Mouse (Mus musculus) layer of hippocampus, postnatal 36 days (tissue): ENCODE measurements around the gene Zbed6. TPM values are rescaled to one million over a fixed set of nuclear protein-coding genes. Genes with fewer than 3 reads are reported as not detected.

ENCODE experiments used
- DNase-seq, 2 experiments: peaks; one replicate each; pipeline ENCODE4 v3.0.0; 2022
- total RNA-seq, 2 experiments: library from RNA; stranded (reverse); gene quantifications; 2 replicates each; pipeline ENCODE4 v1.2.3; 2021

The Zbed6 gene
- total RNA-seq, 2 experiments from 2014 or later: 7.9 to 11.5 TPM

GRCm38 (mm10) chr1:133662941-133663340 lies 2.3 kb upstream of the Zbed6 start:
- DNase-seq: no peak

- peak; percentile 89 to 90 for DNase-seq
These were observed 683 bp upstream of the Zbed6 start, which contains the start of gene Gm38394 for GRCm38 (mm10) chr1:133661203-133661933. TSS of gene Gm38394 (minus strand) at chr1:133661318.

GRCm38 (mm10) chr1:133658878-133659277 lies 1.8 kb downstream of the Zbed6 start:
- DNase-seq: no peak

- DNase-seq: no peak
These were observed 3.9 kb downstream of the Zbed6 start for GRCm38 (mm10) chr1:133656811-133657210.

GRCm38 (mm10) chr1:133653033-133653432 lies 7.7 kb downstream of the Zbed6 start:
- no peak for DNase-seq

GRCm38 (mm10) chr1:133650288-133651055 lies 10.2 kb downstream of the Zbed6 start:
- DNase-seq: no peak

GRCm38 (mm10) chr1:133645652-133646051 lies 15.0 kb downstream of the Zbed6 start:
- DNase-seq: no peak

- no peak for DNase-seq
These were observed 19.5 kb downstream of the Zbed6 start for GRCm38 (mm10) chr1:133641163-133641562.

GRCm38 (mm10) chr1:133638517-133638916 lies 22.2 kb downstream of the Zbed6 start:
- no peak for DNase-seq

GRCm38 (mm10) chr1:133632168-133632567 lies 28.5 kb downstream of the Zbed6 start:
- DNase-seq: no peak

GRCm38 (mm10) chr1:133625052-133625451 lies 35.6 kb downstream of the Zbed6 start:
- DNase-seq: no peak

- DNase-seq: no peak
These were observed 42.4 kb downstream of the Zbed6 start for GRCm38 (mm10) chr1:133618311-133618710.

- no peak for DNase-seq
These were observed 42.8 kb downstream of the Zbed6 start for GRCm38 (mm10) chr1:133617908-133618307.

- DNase-seq: no peak
These were observed 46.9 kb downstream of the Zbed6 start for GRCm38 (mm10) chr1:133613817-133614216.

GRCm38 (mm10) chr1:133611436-133611835 lies 49.2 kb downstream of the Zbed6 start:
- no peak for DNase-seq

GRCm38 (mm10) chr1:133610601-133611000 lies 50.1 kb downstream of the Zbed6 start:
- DNase-seq: no peak

GRCm38 (mm10) chr1:133609771-133610502 lies 50.7 kb downstream of the Zbed6 start, which contains the start of gene Snrpe:
TSS of gene Snrpe (minus strand) at chr1:133610291.
- DNase-seq: peak; percentile 92

Other genes with a start within 250 kb of the Zbed6 start
- gene Sox13, start 236.5 kb downstream of the Zbed6 start, total RNA-seq: 1 to 10 TPM; 7.2 TPM
- 10 to 100 TPM; 66.6 to 72.0 TPM for gene Snrpe, start 50.6 kb downstream of the Zbed6 start, total RNA-seq
- 10 to 100 TPM; 28.2 to 29.1 TPM for gene Gm38394, start 433 bp upstream of the Zbed6 start, total RNA-seq
- not detected for gene Lax1, start 29.2 kb upstream of the Zbed6 start, total RNA-seq
- gene Atp2b4, start 140.2 kb upstream of the Zbed6 start, total RNA-seq: 10 to 100 TPM; 67.8 to 72.1 TPM
- under 1 TPM in 1 of 2 experiments, not detected in 1; 0.40 TPM for gene Optc, start 247.1 kb upstream of the Zbed6 start, total RNA-seq